Mouse (Mus musculus) liver, embryonic 16.5 days (tissue): ENCODE data around the gene Sh3kbp1. TPM values are rescaled to one million over a fixed set of nuclear protein-coding genes. Genes with fewer than 3 reads are reported as not detected.
A peak's percentile ranks its signal among the peaks of the same experiment; 100 is the strongest.

Experiments
- ATAC-seq: fragments of 200-750 bp; cut with Nextera tagmentation; 2 replicates; pipeline ENCODE4 v1.8.0; 2017; ENCODE audit warnings: low read depth, mild to moderate bottlenecking, moderate number of reproducible peaks, moderate library complexity
- H3K27ac ChIP-seq: fragments of 300-500 bp; sonication (generic); 2 replicates; pipeline ENCODE4 v1.5.1; 2014; ENCODE audit warnings: mild to moderate bottlenecking, low read length
- H3K27me3 ChIP-seq: fragments of 300-500 bp; sonication (generic); 2 replicates; pipeline ENCODE4 v1.6.1; 2014; ENCODE audit warnings: low read depth, low read length, mixed read lengths; ENCODE audit not compliant: control insufficient read depth, insufficient read depth
- H3K36me3 ChIP-seq: fragments of 300-500 bp; sonication (generic); 2 replicates; pipeline ENCODE4 v1.6.1; 2014; ENCODE audit warnings: mild to moderate bottlenecking; ENCODE audit not compliant: control insufficient read depth, insufficient read depth
- H3K4me1 ChIP-seq: fragments of 300-500 bp; sonication (generic); 2 replicates; pipeline ENCODE4 v1.6.1; 2014; ENCODE audit warnings: low read depth, low read length, mixed read lengths; ENCODE audit not compliant: control insufficient read depth
- H3K4me2 ChIP-seq: fragments of 300-500 bp; sonication (generic); 2 replicates; pipeline ENCODE4 v1.6.1; 2014; ENCODE audit warnings: low read depth, low read length, mixed read lengths
- H3K4me3 ChIP-seq: fragments of 300-500 bp; sonication (generic); 2 replicates; pipeline ENCODE4 v1.5.1; 2014; ENCODE audit warnings: low read depth, mild to moderate bottlenecking, low read length
- H3K9ac ChIP-seq: fragments of 300-500 bp; sonication (generic); 2 replicates; pipeline ENCODE4 v1.6.1; 2014; ENCODE audit warnings: low read depth, low read length
- H3K9me3 ChIP-seq: fragments of 300-500 bp; sonication (generic); replicated peaks from 2 replicates; pipeline ENCODE4 v1.6.1; 2016; ENCODE audit warnings: low read length; ENCODE audit not compliant: control insufficient read depth
- WGBS: fragments of 180-500 bp; shearing (Covaris S2); extraction: QIAGEN DNeasy Blood & Tissue Kit; methylation state at CpG from one replicate; pipeline ENCODE4 v1.1.7; 2014; ENCODE audit not compliant: insufficient replicate concordance; 5-methylcytosine and 5-hydroxymethylcytosine counted together
- polyA plus RNA-seq: library from polyadenylated mRNA; unstranded; fragments of >200 nt; fragmentation: Nextera tagmentation; extraction: Ambion mirVana; gene quantifications from 2 replicates; pipeline ENCODE4 v1.2.1, GENCODE M21; 2015

Gene Sh3kbp1
- polyA plus RNA-seq, 1 experiment from 2014 or later, result 10.8 TPM

GRCm38 (mm10) chrX:159828135-159828534 lies 201.1 kb downstream of the Sh3kbp1 start:
- Histone ChIP-seq H3K36me3 (no peaks in the 10 kb centered on the region), H3K9me3 (no peaks in the 10 kb centered on the region)

GRCm38 (mm10) chrX:159829192-159829852 lies 202.2 kb downstream of the Sh3kbp1 start:
- Histone ChIP-seq H3K9me3 (no peaks in the 10 kb centered on the region), H3K4me1 (no peaks in the 10 kb centered on the region), H3K4me3 (no peak overlapping the region), H3K27me3 (no peaks in the 10 kb centered on the region), H3K27ac (no peak overlapping the region), H3K36me3 (no peaks in the 10 kb centered on the region), H3K4me2 (no peak overlapping the region), H3K9ac (no peak overlapping the region)
- no peak for ATAC-seq
- WGBS, result 54% methylated on average over 6 of the region's 6 CpGs

More at GRCm38 (mm10) chrX:159828135-159828534, 201.1 kb downstream of the Sh3kbp1 start:
- H3K4me1 ChIP-seq, result no peaks in the 10 kb centered on the region
- 69% methylated on average over 5 of the region's 5 CpGs for WGBS
- no peak overlapping the region for H3K4me2 ChIP-seq
- no peak overlapping the region for H3K4me3 ChIP-seq
- no peak for ATAC-seq
- H3K27ac ChIP-seq, result no peak overlapping the region
- no peaks in the 10 kb centered on the region for H3K27me3 ChIP-seq
- H3K9ac ChIP-seq, result no peak overlapping the region

GRCm38 (mm10) chrX:159831176-159831575 lies 204.1 kb downstream of the Sh3kbp1 start:
- no peak for ATAC-seq
- Histone ChIP-seq H3K27me3 (no peaks in the 10 kb centered on the region), H3K36me3 (no peaks in the 10 kb centered on the region), H3K4me3 (no peak overlapping the region), H3K4me1 (no peaks in the 10 kb centered on the region), H3K9ac (no peak overlapping the region), H3K27ac (no peak overlapping the region), H3K9me3 (no peaks in the 10 kb centered on the region), H3K4me2 (no peak overlapping the region)
- WGBS, result 35% methylated on average over 2 of the region's 2 CpGs

- Histone ChIP-seq H3K27ac (no peak overlapping the region), H3K4me1 (no peaks in the 10 kb centered on the region), H3K27me3 (no peaks in the 10 kb centered on the region), H3K4me3 (no peak overlapping the region), H3K36me3 (no peaks in the 10 kb centered on the region), H3K9me3 (no peaks in the 10 kb centered on the region), H3K4me2 (no peak overlapping the region), H3K9ac (no peak overlapping the region)
- no peak for ATAC-seq
- 70% methylated on average over 4 of the region's 4 CpGs for WGBS
These were observed 208.2 kb downstream of the Sh3kbp1 start for GRCm38 (mm10) chrX:159835239-159835638.

- ATAC-seq, result 0 out of 2 replicates have a peak, but pooled peaks have one; percentile 39
- Histone ChIP-seq H3K27me3 (no peaks in the 10 kb centered on the region), H3K9ac (no peak overlapping the region), H3K4me2 (no peak overlapping the region), H3K36me3 (no peaks in the 10 kb centered on the region), H3K27ac (no peak overlapping the region), H3K4me3 (no peak overlapping the region), H3K9me3 (no peaks in the 10 kb centered on the region), H3K4me1 (no peaks in the 10 kb centered on the region)
- 15% methylated on average over 1 of the region's 1 CpGs for WGBS
These were observed 210.3 kb downstream of the Sh3kbp1 start for GRCm38 (mm10) chrX:159837379-159837778.

- Histone ChIP-seq H3K4me1 (no peaks in the 10 kb centered on the region), H3K9me3 (no peaks in the 10 kb centered on the region), H3K9ac (no peak overlapping the region), H3K27me3 (no peaks in the 10 kb centered on the region), H3K4me3 (no peak overlapping the region), H3K4me2 (no peak overlapping the region), H3K27ac (no peak overlapping the region), H3K36me3 (no peaks in the 10 kb centered on the region)
- ATAC-seq, result no peak
- 74% methylated on average over 2 of the region's 2 CpGs for WGBS
These were observed 212.7 kb downstream of the Sh3kbp1 start for GRCm38 (mm10) chrX:159839786-159840185.

GRCm38 (mm10) chrX:159840225-159840624 lies 213.2 kb downstream of the Sh3kbp1 start:
- H3K4me2 ChIP-seq, result no peak overlapping the region
- H3K9me3 ChIP-seq, result no peaks in the 10 kb centered on the region
- H3K9ac ChIP-seq, result no peak overlapping the region
- no peaks in the 10 kb centered on the region for H3K4me1 ChIP-seq
- no peaks in the 10 kb centered on the region for H3K36me3 ChIP-seq
- ATAC-seq, result no peak
- H3K4me3 ChIP-seq, result no peak overlapping the region
- H3K27ac ChIP-seq, result no peak overlapping the region
- no peaks in the 10 kb centered on the region for H3K27me3 ChIP-seq
- WGBS, result 63% methylated on average over 7 of the region's 7 CpGs

GRCm38 (mm10) chrX:159850722-159851121 lies 223.7 kb downstream of the Sh3kbp1 start:
- H3K4me2 ChIP-seq, result no peak overlapping the region
- 65% methylated on average over 8 of the region's 8 CpGs for WGBS
- H3K27ac ChIP-seq, result no peak overlapping the region
- H3K27me3 ChIP-seq, result no peaks in the 10 kb centered on the region
- H3K9me3 ChIP-seq, result no peaks in the 10 kb centered on the region
- no peak overlapping the region for H3K4me3 ChIP-seq
- no peaks in the 10 kb centered on the region for H3K36me3 ChIP-seq
- H3K9ac ChIP-seq, result no peak overlapping the region
- H3K4me1 ChIP-seq, result no peaks in the 10 kb centered on the region
- ATAC-seq, result no peak

GRCm38 (mm10) chrX:159856866-159857265 lies 229.8 kb downstream of the Sh3kbp1 start:
- no peak overlapping the region for H3K27ac ChIP-seq
- no peak overlapping the region for H3K4me2 ChIP-seq
- no peaks in the 10 kb centered on the region for H3K27me3 ChIP-seq
- no peak overlapping the region for H3K4me3 ChIP-seq
- ATAC-seq, result no peak
- no peaks in the 10 kb centered on the region for H3K4me1 ChIP-seq
- 78% methylated on average over 1 of the region's 1 CpGs for WGBS
- H3K36me3 ChIP-seq, result no peaks in the 10 kb centered on the region
- H3K9me3 ChIP-seq, result no peaks in the 10 kb centered on the region
- no peak overlapping the region for H3K9ac ChIP-seq
